Mouse (Mus musculus) ES-E14 (cell line): ENCODE measurements around the gene Gemin8. TPM values are rescaled to one million over a fixed set of nuclear protein-coding genes. Genes with fewer than 3 reads are reported as not detected.

Source experiments
- DNase-seq: peaks from one replicate; pipeline ENCODE4 v3.0.0-alpha.2; 2013; ENCODE audit warnings: low read depth, low spot score
- H3K27ac ChIP-seq: 2 replicates; pipeline ENCODE4 v1.5.1; 2012; ENCODE audit warnings: low read depth, mild to moderate bottlenecking, low read length, moderate library complexity, mixed read lengths; ENCODE audit not compliant: poor library complexity, insufficient read depth, severe bottlenecking
- H3K36me3 ChIP-seq: 2 replicates; pipeline ENCODE4 v1.6.1; 2012; ENCODE audit warnings: mild to moderate bottlenecking, low read length, moderate library complexity, mixed read lengths; ENCODE audit not compliant: control insufficient read depth, poor library complexity, insufficient read depth, severe bottlenecking
- H3K4me1 ChIP-seq, 2 experiments: fragments of 150-350 bp in 1 of 2; sonication (generic) in 1 of 2; 2 replicates each; pipeline ENCODE4 v1.6.1; 2012; ENCODE audit warnings: low read length in 2 of 2, mild to moderate bottlenecking in 1 of 2, mixed read lengths in 1 of 2; ENCODE audit not compliant: control insufficient read depth in 2 of 2, insufficient read depth in 2 of 2, poor library complexity in 1 of 2
- H3K4me3 ChIP-seq, 2 experiments: fragments of 150-350 bp in 1 of 2; sonication (generic) in 1 of 2; 2 replicates each; pipeline ENCODE4 v1.5.1; 2012; ENCODE audit warnings: low read length in 2 of 2, low read depth in 1 of 2, mild to moderate bottlenecking in 1 of 2, mixed read lengths in 1 of 2; ENCODE audit not compliant: insufficient read depth in 1 of 2, poor library complexity in 1 of 2, severe bottlenecking in 1 of 2
- H3K9ac ChIP-seq: 2 replicates; pipeline ENCODE4 v1.6.1; 2012; ENCODE audit warnings: low read depth, mild to moderate bottlenecking, low read length, mixed read lengths; ENCODE audit not compliant: poor library complexity, insufficient read depth, severe bottlenecking
- H3K9me3 ChIP-seq: fragments of 150-350 bp; sonication (generic); 2 replicates; pipeline ENCODE4 v1.6.1; 2012; ENCODE audit warnings: low read depth, mild to moderate bottlenecking, low read length; ENCODE audit not compliant: control insufficient read depth, insufficient read depth
- CHD2 ChIP-seq: IDR thresholded peaks from 2 replicates; pipeline ENCODE4 v1.6.1; 2014; ENCODE audit warnings: mild to moderate bottlenecking, low read depth, low read length, inconsistent platforms
- HCFC1 ChIP-seq: IDR thresholded peaks from 2 replicates; pipeline ENCODE4 v1.6.1; 2012; ENCODE audit warnings: low read length, inconsistent platforms, borderline replicate concordance; ENCODE audit not compliant: insufficient read depth
- MAFK ChIP-seq: IDR thresholded peaks from 2 replicates; pipeline ENCODE4 v1.6.1; 2014; ENCODE audit warnings: mild to moderate bottlenecking, low read depth, low read length, inconsistent platforms; ENCODE audit not compliant: insufficient read depth
- ZC3H11A ChIP-seq: IDR thresholded peaks from 2 replicates; pipeline ENCODE4 v1.6.1; 2012; ENCODE audit warnings: low read depth, mild to moderate bottlenecking, inconsistent platforms, low read length, borderline replicate concordance
- ZNF384 ChIP-seq: IDR thresholded peaks from 2 replicates; pipeline ENCODE4 v1.6.1; 2012; ENCODE audit warnings: low read depth, low read length, inconsistent platforms
- in situ Hi-C, 2 experiments: fragments of 600-800 bp; cut with MboI; formaldehyde crosslinking; loops; one replicate each; pipeline ENCODE4 v1.15.1; 2025; ENCODE audit warnings: low sequenced_read_pairs in 2 of 2, inconsistent platforms in 1 of 2; ENCODE audit not compliant: unreplicated experiment in 2 of 2
- total RNA-seq: library from RNA; depleted of rRNA; stranded (reverse); fragments of 300-350 nt; gene quantifications from 2 replicates; pipeline ENCODE4 v1.2.3, GENCODE M21; 2012

The Gemin8 gene
- total RNA-seq, 1 experiment: 7.0 TPM

DNA sequence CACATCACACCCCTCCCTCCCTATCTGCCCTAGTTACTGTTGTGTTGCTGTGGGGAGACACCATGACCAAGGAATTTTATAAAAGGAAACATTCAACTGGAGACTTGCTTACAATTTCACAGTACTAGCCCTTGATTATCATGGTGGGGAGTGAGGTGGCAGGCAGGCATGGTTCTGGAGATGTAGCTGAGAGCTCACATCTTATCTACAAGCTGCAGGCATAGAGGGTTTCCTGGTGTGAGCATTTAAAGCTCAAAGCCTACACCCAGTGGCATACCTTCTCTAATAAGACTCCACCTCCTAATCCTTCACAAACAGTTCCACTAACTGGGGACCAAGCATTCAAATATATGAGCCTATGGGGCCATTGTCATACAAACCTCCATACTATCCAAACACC, 26.1 kb downstream of the Gemin8 start:
- Histone ChIP-seq H3K4me1 (no peaks in the 10 kb centered on the region), H3K4me3 (no peak overlapping the region), H3K9ac (no peak overlapping the region), H3K36me3 (no peaks in the 10 kb centered on the region), H3K27ac (no peak overlapping the region), H3K9me3 (no peaks in the 10 kb centered on the region)
- TF ChIP-seq HCFC1 (no peak), ZNF384 (no peak), MAFK (no peak), ZC3H11A (no peak), CHD2 (no peak)
- in situ Hi-C loops: no loop called here
- DNase-seq: no peak

GRCm38 (mm10) chrX:166198266-166198665, 28.0 kb downstream of the Gemin8 start:
- in situ Hi-C loops: no loop called here
- no peak for DNase-seq
- Histone ChIP-seq H3K9me3 (no peaks in the 10 kb centered on the region), H3K27ac (no peak overlapping the region), H3K4me3 (no peak overlapping the region), H3K36me3 (no peaks in the 10 kb centered on the region), H3K4me1 (no peaks in the 10 kb centered on the region), H3K9ac (no peak overlapping the region)
- TF ChIP-seq MAFK: no peak
- TF ChIP-seq CHD2: no peak
- TF ChIP-seq HCFC1: no peak
- TF ChIP-seq ZNF384: no peak
- TF ChIP-seq ZC3H11A: no peak

GRCm38 (mm10) chrX:166199812-166200211, 29.6 kb downstream of the Gemin8 start:
- in situ Hi-C loops: no loop called here
- no peaks in the 10 kb centered on the region for H3K36me3 ChIP-seq
- H3K4me3 ChIP-seq: no peak overlapping the region
- no peak overlapping the region for H3K27ac ChIP-seq
- no peak overlapping the region for H3K9ac ChIP-seq
- no peaks in the 10 kb centered on the region for H3K4me1 ChIP-seq
- H3K9me3 ChIP-seq: no peaks in the 10 kb centered on the region
- no peak for DNase-seq
- no peak for TF ChIP-seq MAFK
- TF ChIP-seq ZNF384: no peak
- TF ChIP-seq CHD2: no peak
- no peak for TF ChIP-seq ZC3H11A
- TF ChIP-seq HCFC1: no peak

DNA sequence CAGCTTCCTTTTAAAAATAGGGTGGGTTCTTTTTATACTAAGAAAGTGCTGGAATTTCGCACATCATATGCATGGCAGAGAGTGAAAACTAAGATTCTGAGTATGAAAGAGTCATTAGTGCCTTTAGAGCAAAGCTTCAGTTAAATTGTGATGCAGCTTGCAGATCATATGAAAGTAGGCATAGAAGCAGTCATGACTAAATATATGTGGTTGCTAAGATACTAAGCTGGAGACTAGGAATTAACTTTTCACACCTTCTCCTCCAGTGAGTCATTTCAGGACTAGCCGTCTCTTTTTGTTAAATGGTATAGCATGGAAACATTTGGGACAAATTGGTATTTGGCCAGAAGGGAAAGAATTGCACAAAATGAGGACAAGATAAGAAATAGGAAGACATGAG, 44.3 kb downstream of the Gemin8 start:
- no peaks in the 10 kb centered on the region for H3K36me3 ChIP-seq
- no peak overlapping the region for H3K27ac ChIP-seq
- H3K9me3 ChIP-seq: no peaks in the 10 kb centered on the region
- in situ Hi-C loops: no loop called here
- no peaks in the 10 kb centered on the region for H3K4me1 ChIP-seq
- no peak overlapping the region for H3K4me3 ChIP-seq
- no peak for TF ChIP-seq CHD2
- no peak for TF ChIP-seq ZNF384
- no peak for TF ChIP-seq ZC3H11A
- TF ChIP-seq HCFC1: no peak
- TF ChIP-seq MAFK: no peak
- no peak overlapping the region for H3K9ac ChIP-seq
- no peak for DNase-seq

DNA sequence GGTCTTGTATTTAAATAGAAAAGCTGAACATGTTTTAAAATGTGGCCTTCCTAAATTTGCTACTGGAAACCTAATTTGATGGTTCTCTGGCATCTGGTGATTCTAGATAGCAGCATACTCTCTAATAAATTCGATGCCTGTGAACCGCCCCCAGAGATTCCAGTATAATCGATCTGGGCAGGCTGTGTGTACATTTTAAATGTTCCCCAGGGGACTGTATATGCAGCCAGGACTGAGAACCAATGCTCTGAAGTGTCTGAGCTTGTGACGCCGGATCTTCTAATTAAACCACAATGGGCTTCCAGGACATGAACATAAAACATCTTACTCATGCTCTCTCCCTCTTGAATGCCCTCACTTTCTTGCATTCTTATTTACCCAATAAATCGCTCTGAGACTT, 46.0 kb downstream of the Gemin8 start:
- no peak overlapping the region for H3K4me3 ChIP-seq

More for the DNA sequence above, 46.0 kb downstream of the Gemin8 start:
- H3K9me3 ChIP-seq: no peaks in the 10 kb centered on the region
- no peaks in the 10 kb centered on the region for H3K4me1 ChIP-seq
- no peak overlapping the region for H3K9ac ChIP-seq
- DNase-seq: no peak
- no peak overlapping the region for H3K27ac ChIP-seq
- TF ChIP-seq CHD2 (no peak), HCFC1 (no peak), ZC3H11A (no peak), MAFK (no peak)
- in situ Hi-C loops: no loop called here
- no peaks in the 10 kb centered on the region for H3K36me3 ChIP-seq
